Mouse (Mus musculus): ENCODE measurements around the gene Gps1.
"Not testable (repeated sequence)": the region's sequence is repeated elsewhere in the genome, so short reads cannot be mapped to it uniquely, and the experiment has no call there.

Gps1 gene

GRCm38 (mm10) chr11:120788460-120788859, 4.4 kb downstream of the Gps1 start:
- DNase-seq, result not testable (repeated sequence)

- peak; percentile 5 for DNase-seq
These were observed 5.3 kb downstream of the Gps1 start for GRCm38 (mm10) chr11:120789355-120789754.

- peak; percentile 7 for DNase-seq
These were observed 5.7 kb downstream of the Gps1 start for GRCm38 (mm10) chr11:120789810-120790209.

GRCm38 (mm10) chr11:120792652-120793051, 8.6 kb downstream of the Gps1 start:
- DNase-seq, result no peak

- peak; percentile 95 for DNase-seq
These were observed 11.9 kb downstream of the Gps1 start, which contains the start of gene Dus1l for GRCm38 (mm10) chr11:120795756-120796613. Dus1l (minus strand) TSS chr11:120796403.

- DNase-seq, result no peak
These were observed 12.5 kb downstream of the Gps1 start for GRCm38 (mm10) chr11:120796614-120796946.

- DNase-seq, result no peak
These were observed 14.2 kb downstream of the Gps1 start for GRCm38 (mm10) chr11:120798244-120798643.

GRCm38 (mm10) chr11:120799316-120799890, 15.3 kb downstream of the Gps1 start:
- no peak for DNase-seq

- DNase-seq, result peak; percentile 81
These were observed 16.2 kb downstream of the Gps1 start for GRCm38 (mm10) chr11:120800061-120800904.

- DNase-seq, result no peak
These were observed 20.2 kb downstream of the Gps1 start for GRCm38 (mm10) chr11:120804274-120804673.

- no peak for DNase-seq
These were observed 20.7 kb downstream of the Gps1 start for GRCm38 (mm10) chr11:120804769-120805168.

- no peak for DNase-seq
These were observed 21.6 kb downstream of the Gps1 start for GRCm38 (mm10) chr11:120805375-120806298.

- no peak for DNase-seq
These were observed 23.9 kb downstream of the Gps1 start for GRCm38 (mm10) chr11:120808010-120808409.

GRCm38 (mm10) chr11:120812068-120812467, 28.0 kb downstream of the Gps1 start:
- no peak for DNase-seq

- DNase-seq, result peak; percentile 13
These were observed 33.3 kb downstream of the Gps1 start for GRCm38 (mm10) chr11:120817358-120817757.

GRCm38 (mm10) chr11:120818251-120818650, 34.2 kb downstream of the Gps1 start:
- DNase-seq, result peak; percentile 38

GRCm38 (mm10) chr11:120819556-120819955, 35.5 kb downstream of the Gps1 start:
- DNase-seq, result peak; percentile 83

GRCm38 (mm10) chr11:120820546-120820945, 36.5 kb downstream of the Gps1 start:
- peak; percentile 59 for DNase-seq

- DNase-seq, result peak; percentile 60
These were observed 37.2 kb downstream of the Gps1 start for GRCm38 (mm10) chr11:120821076-120821922.

GRCm38 (mm10) chr11:120822321-120822720, 38.2 kb downstream of the Gps1 start:
- peak; percentile 51 for DNase-seq
